Mouse (Mus musculus) limb, embryonic 14.5 days (tissue): ENCODE measurements around the gene Irx3. TPM values are rescaled to one million over a fixed set of nuclear protein-coding genes. Genes with fewer than 3 reads are reported as not detected.

ENCODE experiments used
- ATAC-seq: fragments of 200-750 bp; cut with Nextera tagmentation; 2 replicates; pipeline ENCODE4 v1.8.0; 2017; ENCODE audit warnings: low read depth, moderate number of reproducible peaks, moderate TSS enrichment; ENCODE audit not compliant: low FRiP score
- DNase-seq: peaks from one replicate; pipeline ENCODE4 v3.0.0-alpha.2; 2015; ENCODE audit warnings: low spot score
- H3K27ac ChIP-seq: fragments of 300-500 bp; sonication (generic); replicated peaks from 2 replicates; pipeline ENCODE4 v1.5.1; 2014; ENCODE audit warnings: low read depth, mild to moderate bottlenecking, low read length, moderate library complexity, mixed read lengths
- H3K27me3 ChIP-seq: fragments of 300-500 bp; sonication (generic); 2 replicates; pipeline ENCODE4 v1.6.1; 2014; ENCODE audit warnings: low read length, mixed read lengths; ENCODE audit not compliant: control insufficient read depth, insufficient read depth
- H3K36me3 ChIP-seq: fragments of 300-500 bp; sonication (generic); 2 replicates; pipeline ENCODE4 v1.6.1; 2014; ENCODE audit warnings: mild to moderate bottlenecking, low read length, moderate library complexity, mixed read lengths; ENCODE audit not compliant: control insufficient read depth, insufficient read depth
- H3K4me1 ChIP-seq: fragments of 300-500 bp; sonication (generic); 2 replicates; pipeline ENCODE4 v1.6.1; 2014; ENCODE audit warnings: antibody characterized with exemption, low read length, mixed read lengths; ENCODE audit not compliant: control insufficient read depth, insufficient read depth
- H3K4me2 ChIP-seq: fragments of 300-500 bp; sonication (generic); replicated peaks from 2 replicates; pipeline ENCODE4 v1.6.1; 2014; ENCODE audit warnings: low read depth, mild to moderate bottlenecking, low read length, moderate library complexity; ENCODE audit not compliant: severe bottlenecking
- H3K4me3 ChIP-seq: fragments of 300-500 bp; sonication (generic); replicated peaks from 2 replicates; pipeline ENCODE4 v1.5.1; 2014; ENCODE audit warnings: low read length
- H3K9ac ChIP-seq: fragments of 300-500 bp; sonication (generic); 2 replicates; pipeline ENCODE4 v1.6.1; 2014; ENCODE audit warnings: mild to moderate bottlenecking, low read depth, low read length, moderate library complexity; ENCODE audit not compliant: severe bottlenecking
- H3K9me3 ChIP-seq: fragments of 300-500 bp; sonication (generic); 2 replicates; pipeline ENCODE4 v1.6.1; 2016; ENCODE audit warnings: low read length; ENCODE audit not compliant: control insufficient read depth
- POLR2A ChIP-seq: fragments of 200-500 bp; IDR thresholded peaks from 2 replicates; pipeline ENCODE4 v1.8.0; 2012; ENCODE audit warnings: inconsistent platforms, mild to moderate bottlenecking, moderate library complexity, borderline replicate concordance; ENCODE audit not compliant: insufficient read depth, insufficient read length; ENCODE audit errors: extremely low read depth
- WGBS: fragments of 180-500 bp; shearing (Covaris S2); extraction: QIAGEN DNeasy Blood & Tissue Kit; methylation state at CpG from one replicate; pipeline ENCODE4 v1.1.7; 2014; 5-methylcytosine and 5-hydroxymethylcytosine counted together
- polyA plus RNA-seq, 2 experiments: library from polyadenylated mRNA; depleted of rRNA in 1 of 2; stranded (reverse) in 1 of 2; unstranded in 1 of 2; fragments of >200 nt; fragmentation: Nextera tagmentation in 1 of 2; extraction: Ambion mirVana in 1 of 2; gene quantifications; 2 replicates each; pipeline versions ENCODE4 v1.2.1 to v1.2.3; 2012 to 2014

Irx3 gene
- polyA plus RNA-seq, 2 experiments = 15.3 to 28.2 TPM

- no peak for ATAC-seq
- no peak for TF ChIP-seq POLR2A
- DNase-seq = no peak
- Histone ChIP-seq H3K4me2 (peak overlapping the region; percentile 42), H3K27me3 (peaks cover 96% of the 10 kb centered on the region), H3K9me3 (no peaks in the 10 kb centered on the region), H3K36me3 (no peaks in the 10 kb centered on the region), H3K4me3 (peak overlapping the region; percentile 29), H3K4me1 (0 out of 2 replicates have a peak, but pooled peaks cover 4% of the 10 kb centered on the region), H3K9ac (0 out of 2 replicates have a peak overlapping the region, but pooled peaks have one; percentile 25), H3K27ac (no peak overlapping the region)
- WGBS = 1% methylated on average over 32 of the region's 32 CpGs
Measured at GRCm38 (mm10) chr8:91805254-91805671, 3.4 kb upstream of the Irx3 start.

GRCm38 (mm10) chr8:91804403-91805253 is 2.8 kb upstream of the Irx3 start:
- no peak overlapping the region for H3K9ac ChIP-seq
- H3K27ac ChIP-seq = no peak overlapping the region
- 4% methylated on average over 35 of the region's 36 CpGs for WGBS
- peak overlapping the region; percentile 29 for H3K4me3 ChIP-seq
- no peak for ATAC-seq
- DNase-seq = no peak
- TF ChIP-seq POLR2A = no peak
- peak overlapping the region; percentile 42 for H3K4me2 ChIP-seq
- H3K36me3 ChIP-seq = no peaks in the 10 kb centered on the region
- H3K27me3 ChIP-seq = peaks cover 93% of the 10 kb centered on the region
- peaks cover 4% of the 10 kb centered on the region; the same call in 1 of the 2 replicates for H3K4me1 ChIP-seq
- no peaks in the 10 kb centered on the region for H3K9me3 ChIP-seq

- Histone ChIP-seq H3K9me3 (no peaks in the 10 kb centered on the region), H3K36me3 (no peaks in the 10 kb centered on the region), H3K4me3 (no peak overlapping the region), H3K4me1 (peaks cover 4% of the 10 kb centered on the region; the same call in 1 of the 2 replicates), H3K27me3 (peaks cover 92% of the 10 kb centered on the region), H3K4me2 (no peak overlapping the region), H3K9ac (no peak overlapping the region), H3K27ac (no peak overlapping the region)
- TF ChIP-seq POLR2A = no peak
- no peak for ATAC-seq
- no peak for DNase-seq
- 18% methylated on average over 28 of the region's 28 CpGs for WGBS
Measured at GRCm38 (mm10) chr8:91803515-91804402, 1.9 kb upstream of the Irx3 start.

- peaks cover 92% of the 10 kb centered on the region for H3K27me3 ChIP-seq
- 5% methylated on average over 29 of the region's 29 CpGs for WGBS
- no peak for ATAC-seq
- no peak overlapping the region for H3K9ac ChIP-seq
- H3K27ac ChIP-seq = no peak overlapping the region
- H3K4me1 ChIP-seq = peaks cover 9% of the 10 kb centered on the region
- H3K36me3 ChIP-seq = no peaks in the 10 kb centered on the region
- DNase-seq = no peak
- peak overlapping the region; percentile 55 for H3K4me3 ChIP-seq
- no peak for TF ChIP-seq POLR2A
- no peaks in the 10 kb centered on the region for H3K9me3 ChIP-seq
- H3K4me2 ChIP-seq = peak overlapping the region; percentile 78
Measured at GRCm38 (mm10) chr8:91802401-91803322, 795 bp upstream of the Irx3 start.
